Mouse (Mus musculus) CH12.LX (cell line): Measurements from ENCODE around the gene Amotl2. TPM values are rescaled to one million over a fixed set of nuclear protein-coding genes. Genes with fewer than 3 reads are reported as not detected.

Experiments
- DNase-seq: peaks from one replicate; pipeline ENCODE4 v3.0.0-alpha.2; 2013; ENCODE audit errors: extremely low read depth
- H3K27ac ChIP-seq: 2 replicates; pipeline ENCODE4 v1.5.1; 2012; ENCODE audit warnings: low read depth, mild to moderate bottlenecking, control low read depth, moderate library complexity; ENCODE audit not compliant: insufficient read depth
- H3K27me3 ChIP-seq: replicated peaks from 2 replicates; pipeline ENCODE3; 2012; ENCODE audit warnings: inconsistent platforms
- H3K36me3 ChIP-seq, 2 experiments: replicated peaks in 1 of 2; 2 replicates each; pipeline versions ENCODE3 to v1.6.1; 2012; ENCODE audit warnings: inconsistent platforms in 1 of 2, low read length in 1 of 2, mild to moderate bottlenecking in 1 of 2, mixed read lengths in 1 of 2, moderate library complexity in 1 of 2; ENCODE audit not compliant: control insufficient read depth in 1 of 2, insufficient read depth in 1 of 2
- H3K4me1 ChIP-seq, 2 experiments: 2 replicates each; pipeline ENCODE4 v1.6.1; 2012; ENCODE audit warnings: inconsistent platforms in 1 of 2, moderate library complexity in 1 of 2; ENCODE audit not compliant: insufficient read depth in 2 of 2, control insufficient read depth in 1 of 2
- H3K4me2 ChIP-seq: 2 replicates; pipeline ENCODE4 v1.6.1; 2012; ENCODE audit warnings: low read depth, mild to moderate bottlenecking, control low read depth; ENCODE audit not compliant: poor library complexity, insufficient read depth, severe bottlenecking
- H3K4me3 ChIP-seq, 3 experiments: fragments of 150-350 bp in 1 of 3; sonication (generic) in 1 of 3; replicated peaks in 1 of 3; 2 replicates each; pipeline versions ENCODE3 to v1.5.1; 2011 to 2012; ENCODE audit warnings: low read depth in 2 of 3, low read length in 2 of 3, mild to moderate bottlenecking in 2 of 3, moderate library complexity in 2 of 3, control low read depth in 1 of 3, improper control_type of control experiment in 1 of 3, inconsistent platforms in 1 of 3, mixed read lengths in 1 of 3; ENCODE audit not compliant: poor library complexity in 1 of 3
- H3K79me2 ChIP-seq: replicated peaks from 2 replicates; pipeline ENCODE4 v1.6.1; 2012; ENCODE audit warnings: mild to moderate bottlenecking, moderate library complexity; ENCODE audit not compliant: control insufficient read depth, poor library complexity, insufficient read depth, severe bottlenecking; ENCODE audit errors: extremely low read depth
- H3K9ac ChIP-seq: 2 replicates; pipeline ENCODE4 v1.6.1; 2012; ENCODE audit warnings: low read depth, mild to moderate bottlenecking, control low read depth, moderate library complexity; ENCODE audit not compliant: insufficient read depth
- H3K9me3 ChIP-seq: replicated peaks from 2 replicates; pipeline ENCODE3; 2012; ENCODE audit warnings: low read length, inconsistent platforms, mixed read lengths
- BHLHE40 ChIP-seq: IDR thresholded peaks from 2 replicates; pipeline ENCODE4 v1.6.1; 2011; ENCODE audit warnings: mild to moderate bottlenecking, low read depth, low read length, improper control_type of control experiment
- ETS1 ChIP-seq: conservative IDR thresholded peaks from 2 replicates; pipeline ENCODE4 v1.6.1; 2012; ENCODE audit warnings: low read depth, mild to moderate bottlenecking, inconsistent platforms, low read length, improper control_type of control experiment, moderate library complexity
- HCFC1 ChIP-seq: IDR thresholded peaks from 2 replicates; pipeline ENCODE4 v1.6.1; 2012; ENCODE audit warnings: low read depth, mild to moderate bottlenecking, inconsistent platforms, low read length, improper control_type of control experiment
- IRF4 ChIP-seq: IDR thresholded peaks from 2 replicates; pipeline ENCODE4 v1.6.1; 2014; ENCODE audit warnings: low read depth, mild to moderate bottlenecking, inconsistent platforms, low read length, improper control_type of control experiment
- JUND ChIP-seq: conservative IDR thresholded peaks from 2 replicates; pipeline ENCODE4 v1.6.1; 2011; ENCODE audit warnings: low read depth, low read length, improper control_type of control experiment
- KAT2A ChIP-seq: IDR thresholded peaks from 2 replicates; pipeline ENCODE4 v1.6.1; 2012; ENCODE audit warnings: low read length, improper control_type of control experiment, inconsistent platforms; ENCODE audit not compliant: insufficient replicate concordance
- MAFK ChIP-seq: IDR thresholded peaks from 2 replicates; pipeline ENCODE4 v1.6.1; 2011; ENCODE audit warnings: low read length, improper control_type of control experiment; ENCODE audit not compliant: insufficient replicate concordance
- MAX ChIP-seq: IDR thresholded peaks from 2 replicates; pipeline ENCODE4 v1.6.1; 2011; ENCODE audit warnings: low read length, improper control_type of control experiment
- MEF2A ChIP-seq: IDR thresholded peaks from 2 replicates; pipeline ENCODE4 v1.6.1; 2014; ENCODE audit warnings: low read depth, mild to moderate bottlenecking, inconsistent platforms, low read length, improper control_type of control experiment, borderline replicate concordance
- MXI1 ChIP-seq: IDR thresholded peaks from 2 replicates; pipeline ENCODE4 v1.6.1; 2011; ENCODE audit warnings: mild to moderate bottlenecking, low read depth, low read length, improper control_type of control experiment
- MYC ChIP-seq: IDR thresholded peaks from 2 replicates; pipeline ENCODE4 v1.6.1; 2011; ENCODE audit warnings: low read depth, mild to moderate bottlenecking, improper control_type of control experiment, low read length
- NRF1 ChIP-seq: IDR thresholded peaks from 2 replicates; pipeline ENCODE4 v1.6.1; 2014; ENCODE audit warnings: low read depth, mild to moderate bottlenecking, inconsistent platforms, low read length, improper control_type of control experiment, moderate library complexity
- PAX5 ChIP-seq: IDR thresholded peaks from 2 replicates; pipeline ENCODE4 v1.6.1; 2012; ENCODE audit warnings: low read length, inconsistent platforms, mixed read lengths
- POLR2A ChIP-seq: IDR thresholded peaks from 2 replicates; pipeline ENCODE4 v1.6.1; 2011; ENCODE audit warnings: low read depth, mild to moderate bottlenecking, improper control_type of control experiment, low read length
- POLR2AphosphoS2 ChIP-seq: IDR thresholded peaks from 2 replicates; pipeline ENCODE4 v1.6.1; 2011; ENCODE audit warnings: low read depth, low read length, improper control_type of control experiment
- RAD21 ChIP-seq: IDR thresholded peaks from 2 replicates; pipeline ENCODE4 v1.6.1; 2011; ENCODE audit warnings: low read depth, mild to moderate bottlenecking, low read length, improper control_type of control experiment, moderate library complexity
- TCF12 ChIP-seq: IDR thresholded peaks from 2 replicates; pipeline ENCODE4 v1.6.1; 2014; ENCODE audit warnings: low read depth, mild to moderate bottlenecking, inconsistent platforms, low read length, improper control_type of control experiment
- UBTF ChIP-seq: IDR thresholded peaks from 2 replicates; pipeline ENCODE4 v1.6.1; 2012; ENCODE audit warnings: low read depth, mild to moderate bottlenecking, inconsistent platforms, low read length, improper control_type of control experiment, moderate library complexity
- ZC3H11A ChIP-seq: IDR thresholded peaks from 2 replicates; pipeline ENCODE4 v1.6.1; 2012; ENCODE audit warnings: low read depth, mild to moderate bottlenecking, inconsistent platforms, low read length, improper control_type of control experiment
- ZKSCAN1 ChIP-seq: IDR thresholded peaks from 2 replicates; pipeline ENCODE4 v1.6.1; 2012; ENCODE audit warnings: low read depth, inconsistent platforms, low read length, improper control_type of control experiment, borderline replicate concordance
- ZMIZ1 ChIP-seq: IDR thresholded peaks from 2 replicates; pipeline ENCODE4 v1.6.1; 2012; ENCODE audit warnings: low read depth, mild to moderate bottlenecking, inconsistent platforms, low read length, improper control_type of control experiment
- dilution Hi-C: fragments of 300-500 bp; cut with MboI; formaldehyde crosslinking; loops from 2 replicates; pipeline ENCODE4 v1.14.3; 2020; ENCODE audit warnings: low sequenced_read_pairs; ENCODE audit not compliant: extremely low pct_unique_long_range_greater_than_20kb, extremely low pct_ligation_motif_present
- in situ Hi-C: fragments of 300-500 bp; cut with MboI; formaldehyde crosslinking; loops from 3 replicates; pipeline ENCODE4 v1.14.3; 2019; ENCODE audit warnings: low sequenced_read_pairs, low pct_ligation_motif_present, low pct_unique_long_range_greater_than_20kb, mixed read lengths
- polyA plus RNA-seq: library from polyadenylated mRNA; unstranded; fragments of >175 nt; gene quantifications from 2 replicates; pipeline ENCODE4 v1.2.1, GENCODE M21; 2012; ENCODE audit warnings: low read depth; ENCODE audit not compliant: insufficient read length
- total RNA-seq, 2 experiments: library from RNA; depleted of rRNA; stranded (reverse); fragments of 300-350 nt in 1 of 2; fragments of >200 nt in 1 of 2; gene quantifications; 2 replicates each; pipeline ENCODE4 v1.2.3; 2012 to 2014

Amotl2 gene
- total and polyA plus RNA-seq, 3 experiments: 0.08 TPM; not detected in 2

DNA sequence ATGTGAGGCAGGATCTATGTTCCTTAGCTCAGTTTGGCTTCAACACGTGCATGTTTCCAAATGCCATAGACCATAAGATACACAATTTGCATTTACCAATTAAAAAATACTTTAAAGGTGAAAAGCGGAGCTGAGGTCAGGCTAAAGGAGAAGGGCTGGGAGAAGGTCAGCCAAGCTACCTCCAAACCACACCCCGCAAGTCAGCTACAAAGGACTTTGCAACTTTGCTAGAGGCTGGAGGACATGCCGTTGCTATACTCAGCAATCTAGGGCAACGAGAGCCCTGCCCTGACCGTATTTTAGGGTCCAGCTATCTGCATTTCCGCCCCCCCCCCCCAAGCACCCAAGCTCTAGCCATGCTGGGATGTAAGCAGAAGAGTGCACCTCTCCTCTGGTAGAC is 45.1 kb downstream of the Amotl2 start:
- in situ Hi-C loops: no loop called here
- no peak overlapping the region for H3K9ac ChIP-seq
- peaks cover 10% of the 10 kb centered on the region for H3K27me3 ChIP-seq
- H3K79me2 ChIP-seq: no peaks in the 10 kb centered on the region
- H3K9me3 ChIP-seq: no peaks in the 10 kb centered on the region
- no peak overlapping the region for H3K4me3 ChIP-seq
- H3K4me2 ChIP-seq: no peak overlapping the region
- H3K27ac ChIP-seq: no peak overlapping the region
- dilution Hi-C loops: no loop called here
- TF ChIP-seq MAX (no peak), MAFK (no peak), ZKSCAN1 (no peak), TCF12 (no peak), NRF1 (no peak), MYC (no peak), PAX5 (no peak), JUND (no peak), POLR2AphosphoS2 (no peak), HCFC1 (no peak), ETS1 (no peak), IRF4 (no peak), ZMIZ1 (no peak), UBTF (no peak), POLR2A (no peak), ZC3H11A (no peak), RAD21 (no peak), MEF2A (no peak), BHLHE40 (no peak)
- TF ChIP-seq, all 38 proteins: peak for 0
- Histone ChIP-seq H3K36me3 (no peaks in the 10 kb centered on the region), H3K4me1 (peaks cover 0 to 8% of the 10 kb centered on the region in 2 experiments; a peak in 2 of 4 replicates)
- DNase-seq: no peak

DNA sequence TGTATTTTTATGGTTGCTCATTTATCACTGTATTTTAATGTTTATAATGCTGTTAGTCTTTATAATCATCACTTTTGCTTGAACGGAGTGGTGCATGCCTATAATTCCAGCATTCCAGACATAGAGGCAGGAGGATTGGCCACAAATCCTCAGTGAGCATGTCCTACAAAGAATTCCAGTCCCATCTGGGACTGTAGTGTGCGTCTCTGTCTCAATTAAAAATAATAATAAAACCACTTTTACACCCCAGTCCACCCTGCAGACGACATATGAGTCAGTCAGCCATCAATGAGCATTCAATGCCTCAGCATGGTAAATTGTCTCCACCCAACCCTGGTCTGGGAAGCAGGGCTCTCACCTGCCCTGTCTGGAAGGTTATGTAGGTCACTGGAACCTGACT is 46.4 kb downstream of the Amotl2 start:
- TF ChIP-seq IRF4 (no peak), RAD21 (no peak), MXI1 (no peak), KAT2A (no peak), POLR2A (no peak)
- no peak overlapping the region for H3K4me2 ChIP-seq
- no peak for DNase-seq
- no peak overlapping the region for H3K4me3 ChIP-seq
- no peak overlapping the region for H3K9ac ChIP-seq
- H3K79me2 ChIP-seq: no peaks in the 10 kb centered on the region
- dilution Hi-C loops: no loop called here
- no peaks in the 10 kb centered on the region for H3K36me3 ChIP-seq
- H3K9me3 ChIP-seq: no peaks in the 10 kb centered on the region
- H3K27me3 ChIP-seq: peaks cover 19% of the 10 kb centered on the region
- peaks cover 0 to 8% of the 10 kb centered on the region in 2 experiments; a peak in 2 of 4 replicates for H3K4me1 ChIP-seq
- in situ Hi-C loops: no loop called here
- H3K27ac ChIP-seq: no peak overlapping the region
